Mouse (Mus musculus): ENCODE measurements around the gene Slc25a33.

Gene Slc25a33

DNA sequence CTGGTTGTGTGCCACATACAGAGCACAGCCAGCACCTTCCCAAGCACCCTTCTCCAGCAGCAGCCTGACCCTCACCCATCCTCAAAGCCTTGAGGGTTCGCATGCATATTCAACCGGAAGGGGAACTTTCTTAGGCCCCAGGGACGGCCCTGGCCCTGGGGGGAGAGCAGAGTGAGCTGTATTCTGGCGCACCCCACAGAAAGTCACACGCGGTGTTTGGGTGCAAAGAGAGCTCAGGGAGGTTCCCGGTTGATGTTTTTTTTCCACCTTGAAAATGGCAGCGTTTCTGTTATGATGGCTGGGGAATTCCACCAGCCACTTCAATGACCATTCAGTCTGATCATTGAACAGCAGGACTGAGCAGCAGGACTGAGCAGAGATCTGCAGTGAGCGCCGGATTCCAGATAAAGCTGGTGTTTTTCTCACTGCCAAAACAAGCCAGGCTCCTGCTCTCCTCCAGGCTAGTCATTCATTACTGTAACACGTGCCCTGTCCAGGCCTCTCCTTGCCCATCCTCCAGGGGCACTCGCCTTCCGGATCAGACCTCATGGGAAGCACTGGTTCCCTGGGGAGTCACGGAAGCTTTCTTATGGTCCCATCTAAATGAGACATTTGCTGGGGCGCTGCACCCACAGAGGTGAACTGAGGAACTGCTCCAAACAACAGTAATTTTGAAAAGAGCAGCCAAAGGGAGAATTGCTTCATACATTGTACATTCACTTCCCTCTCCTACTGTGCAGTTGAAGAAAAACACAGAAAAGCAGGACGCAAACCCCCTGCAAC lies 77.7 kb downstream of the Slc25a33 start:
- DNase-seq (ENCODE audit: low read depth, low spot score) = no peak
